Mouse (Mus musculus): ENCODE results near the gene Sema6b.
A peak's percentile ranks its signal among the peaks of the same experiment; 100 is the strongest.

Gene Sema6b

GRCm38 (mm10) chr17:56144546-56144945 lies 4.4 kb upstream of the Sema6b start:
- peak; percentile 79 for DNase-seq

GRCm38 (mm10) chr17:56141702-56142605 lies 1.8 kb upstream of the Sema6b start:
- DNase-seq = no peak

- DNase-seq = no peak
These were observed 788 bp downstream of the Sema6b start for GRCm38 (mm10) chr17:56139355-56139754.

- DNase-seq = no peak
These were observed 2.1 kb downstream of the Sema6b start for GRCm38 (mm10) chr17:56137839-56138613.

- no peak for DNase-seq
These were observed 3.6 kb downstream of the Sema6b start for GRCm38 (mm10) chr17:56136558-56136957.

- peak; percentile 98 for DNase-seq
These were observed 5.6 kb downstream of the Sema6b start for GRCm38 (mm10) chr17:56134463-56134971.

- peak; percentile 100 for DNase-seq
These were observed 6.4 kb downstream of the Sema6b start for GRCm38 (mm10) chr17:56133457-56134363.

GRCm38 (mm10) chr17:56132661-56133060 lies 7.5 kb downstream of the Sema6b start:
- DNase-seq = peak; percentile 97

GRCm38 (mm10) chr17:56131814-56132213 lies 8.3 kb downstream of the Sema6b start:
- peak; percentile 96 for DNase-seq

GRCm38 (mm10) chr17:56131136-56131535 lies 9.0 kb downstream of the Sema6b start:
- DNase-seq = no peak

- DNase-seq = peak; percentile 92
These were observed 11.9 kb downstream of the Sema6b start for GRCm38 (mm10) chr17:56128246-56128645.

- DNase-seq = peak; percentile 92
These were observed 14.0 kb downstream of the Sema6b start for GRCm38 (mm10) chr17:56126175-56126574.

GRCm38 (mm10) chr17:56125276-56125630 lies 14.9 kb downstream of the Sema6b start:
- peak; percentile 90 for DNase-seq

GRCm38 (mm10) chr17:56124377-56125275 lies 15.5 kb downstream of the Sema6b start:
- peak; percentile 98 for DNase-seq

GRCm38 (mm10) chr17:56123681-56124340 lies 16.3 kb downstream of the Sema6b start:
- DNase-seq = peak; percentile 93

- peak; percentile 91 for DNase-seq
These were observed 17.0 kb downstream of the Sema6b start for GRCm38 (mm10) chr17:56123161-56123560.

- peak; percentile 90 for DNase-seq
These were observed 18.3 kb downstream of the Sema6b start, which contains the start of gene Lrg1 for GRCm38 (mm10) chr17:56121826-56122225. Gene Lrg1, minus strand, starts transcription at chr17:56122001.

GRCm38 (mm10) chr17:56119981-56120880 lies 19.9 kb downstream of the Sema6b start:
- DNase-seq = peak; percentile 98

GRCm38 (mm10) chr17:56119431-56119830 lies 20.7 kb downstream of the Sema6b start:
- DNase-seq = no peak
